Mouse (Mus musculus) liver, embryonic 13.5 days (tissue): ENCODE measurements around the gene Mitf. TPM values are rescaled to one million over a fixed set of nuclear protein-coding genes. Genes with fewer than 3 reads are reported as not detected.

Experiments
- ATAC-seq: fragments of 200-750 bp; cut with Nextera tagmentation; 2 replicates; pipeline ENCODE4 v1.8.0; 2017; ENCODE audit warnings: low read depth, mild to moderate bottlenecking, moderate number of reproducible peaks, moderate library complexity
- DNase-seq: peaks from one replicate; pipeline ENCODE4 v3.0.0; 2022
- H3K27ac ChIP-seq: fragments of 300-500 bp; sonication (generic); 2 replicates; pipeline ENCODE4 v1.5.1; 2015; ENCODE audit warnings: moderate library complexity, mild to moderate bottlenecking, inconsistent platforms
- H3K27me3 ChIP-seq: fragments of 300-500 bp; sonication (generic); 2 replicates; pipeline ENCODE4 v1.6.1; 2015; ENCODE audit warnings: mild to moderate bottlenecking, inconsistent platforms
- H3K36me3 ChIP-seq: fragments of 300-500 bp; sonication (generic); 2 replicates; pipeline ENCODE4 v1.6.1; 2015; ENCODE audit warnings: mild to moderate bottlenecking, inconsistent platforms
- H3K4me1 ChIP-seq: fragments of 300-500 bp; sonication (generic); replicated peaks from 2 replicates; pipeline ENCODE4 v1.6.1; 2015; ENCODE audit warnings: inconsistent platforms
- H3K4me2 ChIP-seq: fragments of 300-500 bp; sonication (generic); 2 replicates; pipeline ENCODE4 v1.6.1; 2015; ENCODE audit warnings: inconsistent platforms, mild to moderate bottlenecking, moderate library complexity
- H3K4me3 ChIP-seq: fragments of 300-500 bp; sonication (generic); replicated peaks from 2 replicates; pipeline ENCODE4 v1.5.1; 2015; ENCODE audit warnings: mild to moderate bottlenecking, inconsistent platforms
- H3K9ac ChIP-seq: fragments of 300-500 bp; sonication (generic); 2 replicates; pipeline ENCODE4 v1.6.1; 2015; ENCODE audit warnings: mild to moderate bottlenecking, inconsistent platforms
- H3K9me3 ChIP-seq: fragments of 300-500 bp; sonication (generic); replicated peaks from 2 replicates; pipeline ENCODE4 v1.6.1; 2016; ENCODE audit warnings: inconsistent platforms
- WGBS: fragments of 180-500 bp; shearing (Covaris S2); methylation state at CpG from one replicate; pipeline ENCODE4 v1.1.7; 2015; ENCODE audit not compliant: insufficient replicate concordance; 5-methylcytosine and 5-hydroxymethylcytosine counted together
- polyA plus RNA-seq: library from polyadenylated mRNA; unstranded; fragments of >200 nt; fragmentation: Nextera tagmentation; extraction: Ambion mirVana; gene quantifications from 2 replicates; pipeline ENCODE4 v1.2.1, GENCODE M21; 2015

Gene Mitf
- polyA plus RNA-seq, 1 experiment from 2014 or later, result 0.45 TPM

DNA sequence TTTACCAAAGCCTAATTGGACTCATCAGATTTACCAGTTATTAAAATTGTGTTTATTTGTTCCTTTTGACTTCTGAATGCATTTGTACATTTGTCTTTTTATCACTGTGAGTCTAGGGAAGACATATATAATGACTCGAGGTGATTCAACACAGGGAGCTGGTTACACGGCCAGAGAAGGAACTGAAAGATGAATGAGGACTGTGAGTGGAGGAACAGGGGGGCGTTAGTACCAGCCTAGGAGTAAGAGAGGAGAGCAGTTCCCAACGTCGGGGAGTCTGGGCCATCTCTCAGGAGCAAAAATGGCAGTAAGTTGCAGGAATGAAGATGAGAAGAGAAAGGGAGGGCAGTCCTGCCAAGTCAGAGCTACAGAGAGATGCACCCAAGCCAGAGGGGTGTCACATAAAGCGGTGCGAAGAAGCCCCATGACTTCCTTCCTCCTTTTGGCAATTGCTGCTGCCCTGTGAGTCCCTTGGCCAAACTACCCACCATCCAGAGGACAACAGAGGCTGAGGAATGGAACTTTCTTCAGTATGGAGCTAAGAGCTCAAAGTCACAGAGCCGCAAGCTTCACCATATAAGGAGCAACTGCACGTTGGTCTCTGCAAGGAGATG, 18.4 kb upstream of the Mitf start:
- ATAC-seq (no peak), DNase-seq (no peak)
- Histone ChIP-seq H3K4me1 (no peaks in the 10 kb centered on the region), H3K4me2 (no peak overlapping the region), H3K27ac (no peak overlapping the region), H3K27me3 (no peaks in the 10 kb centered on the region), H3K9me3 (no peaks in the 10 kb centered on the region), H3K9ac (no peak overlapping the region), H3K36me3 (no peaks in the 10 kb centered on the region), H3K4me3 (no peak overlapping the region)
- WGBS, result 41% methylated on average over 9 of the region's 9 CpGs

- Histone ChIP-seq H3K36me3 (no peaks in the 10 kb centered on the region), H3K9ac (no peak overlapping the region), H3K9me3 (no peaks in the 10 kb centered on the region), H3K4me3 (no peak overlapping the region), H3K27ac (no peak overlapping the region), H3K4me2 (no peak overlapping the region), H3K27me3 (no peaks in the 10 kb centered on the region), H3K4me1 (no peaks in the 10 kb centered on the region)
- DNase-seq (no peak), ATAC-seq (no peak)
- 48% methylated on average over 7 of the region's 7 CpGs for WGBS
These were observed 17.2 kb upstream of the Mitf start for GRCm38 (mm10) chr6:97789700-97790099.

DNA sequence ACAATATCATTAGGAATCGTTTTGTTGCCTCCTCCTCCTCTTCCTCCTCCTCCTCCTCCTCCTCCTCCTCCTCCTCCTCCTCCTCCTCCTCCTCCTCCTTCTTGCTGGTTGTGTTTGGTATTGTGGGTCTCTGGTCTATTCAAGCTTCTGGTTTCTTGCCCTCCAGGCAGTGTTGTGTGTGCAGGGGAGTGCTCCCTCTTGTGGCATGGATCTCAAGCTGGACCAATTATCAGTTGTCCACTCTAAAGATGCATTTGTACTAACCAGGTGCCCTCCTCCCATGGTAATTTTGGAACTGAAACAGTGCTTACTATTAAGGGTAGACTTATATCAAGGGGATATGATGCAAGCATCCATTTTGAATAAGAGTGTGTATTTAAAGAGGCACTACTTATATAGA, 14.7 kb upstream of the Mitf start:
- Histone ChIP-seq H3K9ac (no peak overlapping the region), H3K9me3 (no peaks in the 10 kb centered on the region), H3K27ac (no peak overlapping the region), H3K4me3 (no peak overlapping the region), H3K4me2 (no peak overlapping the region), H3K27me3 (no peaks in the 10 kb centered on the region), H3K4me1 (no peaks in the 10 kb centered on the region), H3K36me3 (no peaks in the 10 kb centered on the region)
- ATAC-seq (no peak), DNase-seq (no peak)
- 38% methylated on average over 1 of the region's 1 CpGs for WGBS

GRCm38 (mm10) chr6:97795175-97795574, 11.7 kb upstream of the Mitf start:
- DNase-seq (no peak), ATAC-seq (no peak)
- Histone ChIP-seq H3K9me3 (no peaks in the 10 kb centered on the region), H3K27me3 (no peaks in the 10 kb centered on the region), H3K4me1 (no peaks in the 10 kb centered on the region), H3K9ac (no peak overlapping the region), H3K4me2 (no peak overlapping the region), H3K27ac (no peak overlapping the region), H3K36me3 (no peaks in the 10 kb centered on the region), H3K4me3 (no peak overlapping the region)
- 44% methylated on average over 2 of the region's 2 CpGs for WGBS

GRCm38 (mm10) chr6:97800615-97801014, 6.2 kb upstream of the Mitf start:
- DNase-seq (no peak), ATAC-seq (no peak)
- no peak overlapping the region for H3K4me2 ChIP-seq
- no peaks in the 10 kb centered on the region for H3K4me1 ChIP-seq
- H3K9me3 ChIP-seq, result no peaks in the 10 kb centered on the region
- no peaks in the 10 kb centered on the region for H3K27me3 ChIP-seq
- H3K4me3 ChIP-seq, result no peak overlapping the region
- no peaks in the 10 kb centered on the region for H3K36me3 ChIP-seq
- H3K9ac ChIP-seq, result no peak overlapping the region
- no peak overlapping the region for H3K27ac ChIP-seq
- WGBS, result 36% methylated on average over 2 of the region's 2 CpGs

DNA sequence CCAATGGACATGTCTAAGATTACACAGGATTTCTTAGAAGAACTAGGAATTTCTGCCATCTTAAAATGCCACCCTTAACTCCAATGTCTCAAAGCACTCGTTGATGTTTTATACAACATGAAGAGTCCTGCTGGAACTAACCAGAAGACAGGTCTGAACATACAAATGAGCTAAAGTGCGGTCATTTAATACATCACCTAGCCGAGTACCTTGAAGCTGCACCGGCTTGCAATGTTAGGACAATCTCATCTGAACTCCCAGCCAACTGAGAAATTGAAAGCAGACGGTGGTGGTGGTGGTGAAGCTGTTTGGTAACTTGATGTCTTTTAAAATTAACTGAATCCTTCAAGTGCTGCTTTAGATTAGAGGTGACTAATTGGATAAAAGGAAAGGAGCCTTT, 801 bp upstream of the Mitf start:
- H3K9me3 ChIP-seq, result no peaks in the 10 kb centered on the region
- no peak overlapping the region for H3K27ac ChIP-seq
- DNase-seq (no peak), ATAC-seq (no peak)
- WGBS, result 44% methylated on average over 5 of the region's 5 CpGs
- no peaks in the 10 kb centered on the region for H3K36me3 ChIP-seq
- peak overlapping the region; percentile 92 for H3K4me2 ChIP-seq
- H3K4me1 ChIP-seq, result peaks cover 6% of the 10 kb centered on the region
- peak overlapping the region; percentile 70 for H3K4me3 ChIP-seq
- peak overlapping the region; percentile 70 for H3K9ac ChIP-seq
- H3K27me3 ChIP-seq, result no peaks in the 10 kb centered on the region

- WGBS, result 27% methylated on average over 4 of the region's 4 CpGs
These were observed 7.3 kb downstream of the Mitf start for GRCm38 (mm10) chr6:97814191-97814590.

GRCm38 (mm10) chr6:97815723-97816122, 8.9 kb downstream of the Mitf start:
- H3K36me3 ChIP-seq, result no peaks in the 10 kb centered on the region
- no peaks in the 10 kb centered on the region for H3K4me1 ChIP-seq
- no peak overlapping the region for H3K9ac ChIP-seq
- no peak overlapping the region for H3K27ac ChIP-seq
- no peak overlapping the region for H3K4me2 ChIP-seq
- ATAC-seq (no peak), DNase-seq (no peak)
- H3K9me3 ChIP-seq, result no peaks in the 10 kb centered on the region
- no peak overlapping the region for H3K4me3 ChIP-seq
- 51% methylated on average over 1 of the region's 1 CpGs for WGBS
- no peaks in the 10 kb centered on the region for H3K27me3 ChIP-seq

More at GRCm38 (mm10) chr6:97814191-97814590, 7.3 kb downstream of the Mitf start:
- no peak for DNase-seq
- Histone ChIP-seq H3K9me3 (no peaks in the 10 kb centered on the region), H3K4me1 (no peaks in the 10 kb centered on the region), H3K36me3 (no peaks in the 10 kb centered on the region), H3K9ac (no peak overlapping the region), H3K4me2 (no peak overlapping the region), H3K4me3 (no peak overlapping the region), H3K27me3 (no peaks in the 10 kb centered on the region), H3K27ac (no peak overlapping the region)
- no peak for ATAC-seq

DNA sequence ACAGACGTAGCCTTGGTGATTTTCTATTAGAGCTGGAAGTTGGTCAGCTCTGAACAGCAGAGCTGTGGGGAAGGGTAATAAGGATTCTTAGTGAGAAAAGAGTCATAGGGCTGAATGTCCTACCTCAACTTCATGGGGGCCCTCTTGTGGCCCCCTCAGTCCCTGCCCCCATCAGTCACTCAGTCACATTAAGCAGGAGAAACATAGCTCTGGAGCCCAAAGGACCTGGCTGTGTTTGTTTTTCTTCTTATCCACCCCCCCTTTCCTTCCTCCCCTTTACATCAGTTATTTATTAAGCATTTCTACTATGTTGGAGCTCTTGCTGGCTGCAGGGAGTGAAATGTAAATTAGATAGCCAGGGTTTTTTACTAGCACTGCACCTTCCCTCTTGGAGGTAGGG, 10.0 kb downstream of the Mitf start:
- Histone ChIP-seq H3K27me3 (no peaks in the 10 kb centered on the region), H3K4me3 (no peak overlapping the region), H3K9me3 (no peaks in the 10 kb centered on the region), H3K4me2 (no peak overlapping the region), H3K36me3 (no peaks in the 10 kb centered on the region), H3K27ac (no peak overlapping the region), H3K4me1 (no peaks in the 10 kb centered on the region), H3K9ac (no peak overlapping the region)
- WGBS, result 62% methylated on average over 1 of the region's 1 CpGs
- no peak for ATAC-seq
- DNase-seq, result no peak

- H3K4me1 ChIP-seq, result no peaks in the 10 kb centered on the region
- no peaks in the 10 kb centered on the region for H3K27me3 ChIP-seq
- no peak overlapping the region for H3K4me2 ChIP-seq
- H3K9ac ChIP-seq, result no peak overlapping the region
- no peak for DNase-seq
- ATAC-seq, result no peak
- no peak overlapping the region for H3K27ac ChIP-seq
- no peak overlapping the region for H3K4me3 ChIP-seq
- H3K36me3 ChIP-seq, result no peaks in the 10 kb centered on the region
- WGBS, result 22% methylated on average over 6 of the region's 6 CpGs
- no peaks in the 10 kb centered on the region for H3K9me3 ChIP-seq
These were observed 11.3 kb downstream of the Mitf start for GRCm38 (mm10) chr6:97818128-97818527.

- no peak overlapping the region for H3K4me3 ChIP-seq
- no peaks in the 10 kb centered on the region for H3K9me3 ChIP-seq
- H3K27ac ChIP-seq, result no peak overlapping the region
- no peak for ATAC-seq
- no peak overlapping the region for H3K4me2 ChIP-seq
- H3K4me1 ChIP-seq, result no peaks in the 10 kb centered on the region
- no peak for DNase-seq
- H3K9ac ChIP-seq, result no peak overlapping the region
- WGBS, result 60% methylated on average over 5 of the region's 5 CpGs
- no peaks in the 10 kb centered on the region for H3K36me3 ChIP-seq
- no peaks in the 10 kb centered on the region for H3K27me3 ChIP-seq
These were observed 12.1 kb downstream of the Mitf start for GRCm38 (mm10) chr6:97818948-97819347.

GRCm38 (mm10) chr6:97820505-97820904, 13.7 kb downstream of the Mitf start:
- no peak overlapping the region for H3K4me3 ChIP-seq
- no peaks in the 10 kb centered on the region for H3K4me1 ChIP-seq
- no peak overlapping the region for H3K9ac ChIP-seq
- no peaks in the 10 kb centered on the region for H3K36me3 ChIP-seq
- WGBS, result 58% methylated on average over 8 of the region's 8 CpGs
- H3K4me2 ChIP-seq, result no peak overlapping the region
- DNase-seq (no peak), ATAC-seq (no peak)
- H3K27me3 ChIP-seq, result no peaks in the 10 kb centered on the region
- H3K27ac ChIP-seq, result no peak overlapping the region
- H3K9me3 ChIP-seq, result no peaks in the 10 kb centered on the region
